Mouse (Mus musculus): ENCODE measurements around the gene Stk24.

GRCm38 (mm10) chr14:121322641-121323040 lies 57.2 kb downstream of the Stk24 start:
- no peak for TF ChIP-seq POLR2A (IDR thresholded peaks at IDR 0.05; ENCODE audit: control insufficient read depth, low read depth, low read length)
- TF ChIP-seq CTCF (IDR thresholded peaks at IDR 0.05; ENCODE audit: control insufficient read depth, insufficient read depth, insufficient replicate concordance, low read depth, low read length), result no peak

Measured in testis, adult 2 months (tissue).